Mouse (Mus musculus) lung, postnatal 0 days (tissue): ENCODE measurements around the gene 1810013L24Rik. TPM values are rescaled to one million over a fixed set of nuclear protein-coding genes. Genes with fewer than 3 reads are reported as not detected.

ENCODE experiments used
- ATAC-seq: fragments of 200-750 bp; cut with Nextera tagmentation; 2 replicates; pipeline ENCODE4 v1.8.0; 2017; ENCODE audit warnings: moderate library complexity
- DNase-seq: peaks from one replicate; pipeline ENCODE4 v3.0.0-alpha.2; 2016; ENCODE audit warnings: low spot score
- H3K27ac ChIP-seq: fragments of 300-500 bp; sonication (generic); 2 replicates; pipeline ENCODE4 v1.5.1; 2014; ENCODE audit warnings: antibody characterized with exemption, mild to moderate bottlenecking, low read length, mixed read lengths
- H3K27me3 ChIP-seq: fragments of 300-500 bp; sonication (generic); replicated peaks from 2 replicates; pipeline ENCODE4 v1.6.1; 2014; ENCODE audit warnings: low read length, mixed read lengths; ENCODE audit not compliant: insufficient read depth
- H3K36me3 ChIP-seq: fragments of 300-500 bp; sonication (generic); 2 replicates; pipeline ENCODE4 v1.6.1; 2014; ENCODE audit warnings: low read length, mixed read lengths; ENCODE audit not compliant: insufficient read depth
- H3K4me1 ChIP-seq: fragments of 300-500 bp; sonication (generic); 2 replicates; pipeline ENCODE4 v1.6.1; 2014; ENCODE audit warnings: antibody characterized with exemption, low read depth, low read length, mixed read lengths; ENCODE audit not compliant: insufficient read depth
- H3K4me2 ChIP-seq: fragments of 300-500 bp; sonication (generic); replicated peaks from 2 replicates; pipeline ENCODE4 v1.6.1; 2014; ENCODE audit warnings: low read depth, mild to moderate bottlenecking, low read length, moderate library complexity, mixed read lengths
- H3K4me3 ChIP-seq: fragments of 300-500 bp; sonication (generic); 2 replicates; pipeline ENCODE4 v1.5.1; 2014; ENCODE audit warnings: low read depth, low read length
- H3K9ac ChIP-seq: fragments of 300-500 bp; sonication (generic); replicated peaks from 2 replicates; pipeline ENCODE4 v1.6.1; 2014; ENCODE audit warnings: low read depth, mild to moderate bottlenecking
- H3K9me3 ChIP-seq: fragments of 300-500 bp; sonication (generic); 2 replicates; pipeline ENCODE4 v1.6.1; 2016; ENCODE audit warnings: low read length, mixed read lengths
- CTCF ChIP-seq: IDR thresholded peaks from 2 replicates; pipeline ENCODE4 v1.5.1; 2016; ENCODE audit warnings: antibody characterized with exemption, mild to moderate bottlenecking
- EP300 ChIP-seq: IDR thresholded peaks from 2 replicates; pipeline ENCODE4 v1.6.1; 2016; ENCODE audit warnings: antibody characterized with exemption, mild to moderate bottlenecking, control low read depth
- WGBS: fragments of 180-500 bp; shearing (Covaris S2); extraction: QIAGEN DNeasy Blood & Tissue Kit; methylation state at CpG from one replicate; pipeline ENCODE4 v1.1.7; 2014; 5-methylcytosine and 5-hydroxymethylcytosine counted together
- polyA plus RNA-seq: library from polyadenylated mRNA; unstranded; fragments of >200 nt; fragmentation: Nextera tagmentation; extraction: Ambion mirVana; gene quantifications from 2 replicates; pipeline ENCODE4 v1.2.1, GENCODE M21; 2015

Gene 1810013L24Rik
- polyA plus RNA-seq, 1 experiment from 2014 or later: 19.7 TPM

- Histone ChIP-seq H3K4me2 (no peak overlapping the region), H3K4me3 (no peak overlapping the region), H3K27me3 (no peaks in the 10 kb centered on the region), H3K9me3 (no peaks in the 10 kb centered on the region), H3K4me1 (no peaks in the 10 kb centered on the region), H3K27ac (no peak overlapping the region), H3K9ac (no peak overlapping the region), H3K36me3 (peaks cover 11% of the 10 kb centered on the region; the same call in 1 of the 2 replicates)
- no peak for DNase-seq
- TF ChIP-seq CTCF: no peak
- TF ChIP-seq EP300: no peak
- 62% methylated on average over 2 of the region's 2 CpGs for WGBS
- no peak for ATAC-seq
Observed at GRCm38 (mm10) chr16:8856820-8857219, 26.9 kb downstream of the 1810013L24Rik start.

DNA sequence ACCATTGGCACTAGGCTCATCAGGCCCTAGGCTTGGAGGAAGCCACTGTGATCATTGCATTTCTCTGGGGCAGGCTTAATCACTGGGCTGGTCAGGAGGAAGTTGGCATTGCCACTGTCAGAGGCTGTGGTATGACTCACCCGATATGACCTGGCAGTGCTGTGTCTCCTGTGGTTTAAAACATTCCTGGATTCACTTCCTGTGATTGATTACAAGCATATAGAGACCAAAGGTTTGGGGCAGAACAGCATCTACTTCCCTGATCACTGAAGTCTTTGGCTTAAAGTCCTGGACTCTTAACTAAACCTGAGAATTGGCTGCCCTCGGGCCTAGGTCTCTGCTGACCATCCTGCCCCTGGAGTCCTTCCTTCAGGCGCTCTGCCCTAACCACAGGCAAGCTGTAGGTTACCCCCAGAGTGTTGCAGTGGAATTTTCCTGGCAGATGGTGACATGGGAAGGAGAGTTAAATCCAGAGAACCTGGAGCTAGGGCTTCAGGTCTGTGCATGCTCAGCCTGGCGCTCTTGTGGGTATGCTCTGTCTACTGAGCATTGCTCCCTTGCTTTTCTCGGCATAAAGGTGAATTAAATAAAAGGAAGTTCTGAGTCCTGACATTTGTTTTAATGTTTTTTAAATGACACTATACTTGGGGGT, 32.6 kb downstream of the 1810013L24Rik start:
- DNase-seq (peak; percentile 56), ATAC-seq (peak; percentile 30; the same call in 1 of the 2 replicates)
- 80% methylated on average over 5 of the region's 5 CpGs for WGBS
- peaks cover 11% of the 10 kb centered on the region; the same call in 1 of the 2 replicates for H3K36me3 ChIP-seq
- H3K9ac ChIP-seq: no peak overlapping the region
- H3K27ac ChIP-seq: peak overlapping the region; percentile 3; the same call in 1 of the 2 replicates
- H3K9me3 ChIP-seq: no peaks in the 10 kb centered on the region
- H3K4me2 ChIP-seq: no peak overlapping the region
- H3K4me1 ChIP-seq: peaks cover 5% of the 10 kb centered on the region; the same call in 1 of the 2 replicates
- H3K4me3 ChIP-seq: no peak overlapping the region
- no peak for TF ChIP-seq EP300
- no peak for TF ChIP-seq CTCF
- no peaks in the 10 kb centered on the region for H3K27me3 ChIP-seq

DNA sequence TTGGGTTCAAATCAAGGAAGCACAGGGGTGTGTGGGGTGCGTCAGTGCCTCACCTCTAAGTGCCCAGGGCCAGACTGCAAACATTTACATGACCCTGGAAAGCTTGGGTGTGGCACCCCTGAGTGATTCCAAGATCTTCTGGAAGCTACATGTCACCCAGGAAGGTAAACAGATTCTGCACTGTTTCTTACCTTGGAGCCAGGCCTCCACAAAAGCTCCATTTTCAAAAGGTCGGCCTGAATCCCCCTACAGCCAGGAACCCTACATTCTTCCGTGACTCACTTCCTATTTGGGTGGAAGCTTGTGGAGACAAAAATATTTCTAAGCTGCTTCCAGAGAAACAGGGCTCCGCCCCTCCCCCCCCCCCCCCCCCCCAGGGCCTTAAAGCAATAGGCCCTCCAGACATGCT, 34.3 kb downstream of the 1810013L24Rik start:
- no peak for TF ChIP-seq CTCF
- no peak; the same call in none of the 2 replicates for TF ChIP-seq EP300
- Histone ChIP-seq H3K4me2 (peak overlapping the region; percentile 35), H3K27ac (peak overlapping the region; percentile 60), H3K9ac (no peak overlapping the region), H3K4me3 (no peak overlapping the region), H3K36me3 (peaks cover 7% of the 10 kb centered on the region; the same call in 1 of the 2 replicates), H3K27me3 (no peaks in the 10 kb centered on the region), H3K9me3 (no peaks in the 10 kb centered on the region), H3K4me1 (peaks cover 5% of the 10 kb centered on the region; the same call in 1 of the 2 replicates)
- DNase-seq (peak; percentile 84), ATAC-seq (peak; percentile 83)
- 16% methylated on average over 3 of the region's 4 CpGs for WGBS

DNA sequence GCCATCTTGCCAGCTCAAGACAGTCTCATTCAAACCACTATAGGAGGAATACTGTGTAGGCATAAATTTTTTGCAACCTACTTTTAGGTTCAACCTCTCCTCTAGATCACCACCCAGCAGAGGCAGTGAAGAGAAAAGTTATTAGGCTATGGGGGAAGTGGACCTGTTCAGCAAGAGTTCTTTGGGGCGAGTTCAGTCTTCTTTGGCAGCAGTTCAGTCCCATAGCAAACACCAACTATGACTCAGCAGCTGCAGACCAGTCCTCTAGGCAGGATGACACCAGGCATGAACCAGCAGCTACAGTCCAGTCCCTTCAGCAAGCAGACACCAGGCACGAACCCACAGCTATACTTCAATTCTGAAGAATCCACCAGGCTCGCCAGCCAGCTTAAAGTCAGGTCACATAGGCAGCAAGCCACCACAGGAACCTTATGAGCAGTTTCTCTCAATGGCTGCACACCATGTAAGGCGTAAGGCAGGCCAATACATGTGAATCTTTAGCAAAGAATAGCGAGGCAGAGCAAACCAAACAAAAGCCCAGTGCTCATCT, 37.6 kb downstream of the 1810013L24Rik start:
- Histone ChIP-seq H3K4me1 (peaks cover 5% of the 10 kb centered on the region; the same call in 1 of the 2 replicates), H3K27me3 (no peaks in the 10 kb centered on the region), H3K4me3 (no peak overlapping the region), H3K4me2 (no peak overlapping the region), H3K9me3 (no peaks in the 10 kb centered on the region), H3K36me3 (no peaks in the 10 kb centered on the region), H3K27ac (no peak overlapping the region), H3K9ac (no peak overlapping the region)
- ATAC-seq: no peak
- no peak for TF ChIP-seq EP300
- TF ChIP-seq CTCF: no peak
- DNase-seq: no peak
- WGBS: 70% methylated on average over 5 of the region's 5 CpGs

GRCm38 (mm10) chr16:8868506-8868905, 38.6 kb downstream of the 1810013L24Rik start:
- H3K9me3 ChIP-seq: no peaks in the 10 kb centered on the region
- H3K27ac ChIP-seq: no peak overlapping the region
- DNase-seq (no peak), ATAC-seq (no peak)
- H3K4me1 ChIP-seq: peaks cover 4% of the 10 kb centered on the region; the same call in 1 of the 2 replicates
- no peak overlapping the region for H3K4me2 ChIP-seq
- H3K4me3 ChIP-seq: no peak overlapping the region
- TF ChIP-seq CTCF (no peak), EP300 (no peak)
- no peaks in the 10 kb centered on the region for H3K36me3 ChIP-seq
- 97% methylated on average over 3 of the region's 3 CpGs for WGBS
- no peak overlapping the region for H3K9ac ChIP-seq
- no peaks in the 10 kb centered on the region for H3K27me3 ChIP-seq

DNA sequence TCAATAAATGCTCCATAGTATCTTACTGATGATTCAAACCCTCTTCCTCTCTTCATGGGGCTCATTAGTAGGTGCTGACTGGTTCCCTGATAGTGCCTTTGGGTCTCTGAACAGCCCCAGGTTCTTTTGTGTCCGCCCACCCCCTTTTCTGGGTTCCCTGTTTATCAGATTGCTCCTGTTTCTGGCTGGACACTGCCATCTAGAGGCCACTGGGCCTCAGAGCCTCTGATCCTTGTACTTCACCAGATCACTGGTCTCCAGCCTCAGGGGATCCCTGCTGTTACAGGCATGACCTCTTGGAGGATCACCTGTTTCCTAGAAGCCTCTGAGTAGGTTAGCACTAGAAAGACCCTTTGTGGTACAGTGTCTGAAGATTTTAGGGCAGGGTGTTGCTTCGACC, 39.8 kb downstream of the 1810013L24Rik start:
- ATAC-seq: peak; percentile 76
- TF ChIP-seq CTCF: peak; percentile 93
- no peak for TF ChIP-seq EP300
- DNase-seq: peak; percentile 80
- Histone ChIP-seq H3K36me3 (no peaks in the 10 kb centered on the region), H3K4me1 (no peaks in the 10 kb centered on the region), H3K4me2 (no peak overlapping the region), H3K27me3 (no peaks in the 10 kb centered on the region), H3K9me3 (no peaks in the 10 kb centered on the region), H3K4me3 (no peak overlapping the region), H3K27ac (no peak overlapping the region), H3K9ac (no peak overlapping the region)
- 36% methylated on average over 2 of the region's 2 CpGs for WGBS
